Mouse (Mus musculus): ENCODE measurements around the gene Gm17693. TPM values are rescaled to one million over a fixed set of nuclear protein-coding genes. Genes with fewer than 3 reads are reported as not detected.
"Not testable (repeated sequence)": the region's sequence is repeated elsewhere in the genome, so short reads cannot be mapped to it uniquely, and the experiment has no call there.

The Gm17693 gene
- not detected in 2 replicates for polyA plus RNA-seq (2016; fragmentation: Nextera tagmentation; extraction: Ambion mirVana)

GRCm38 (mm10) chrX:125705144-125705543, at the start of gene Gm17693:
Gene Gm17693, plus strand, starts transcription at chrX:125705444.
- H3K27ac ChIP-seq; H3K36me3 ChIP-seq (replicated peaks); H3K4me1 ChIP-seq; H3K27me3 ChIP-seq (ENCODE audit: poor library complexity, severe bottlenecking); H3K9me3 ChIP-seq; H3K4me3 ChIP-seq; DNase-seq (ENCODE audit: extremely low spot score, low spot score): not testable (repeated sequence)
- WGBS = no CpG with 5 or more reads among the region's 4 CpGs

Data from forebrain, embryonic 10.5 days (tissue).